Mouse (Mus musculus) stomach, embryonic 16.5 days (tissue): ENCODE data around the gene Ago3. TPM values are rescaled to one million over a fixed set of nuclear protein-coding genes. Genes with fewer than 3 reads are reported as not detected.

Experiments used
- ATAC-seq: fragments of 200-750 bp; cut with Nextera tagmentation; 2 replicates; pipeline ENCODE4 v1.8.0; 2017; ENCODE audit warnings: moderate number of reproducible peaks, moderate TSS enrichment; ENCODE audit not compliant: insufficient read depth, low FRiP score
- H3K27ac ChIP-seq: fragments of 300-500 bp; sonication (generic); 2 replicates; pipeline ENCODE4 v1.5.1; 2014; ENCODE audit warnings: low read length
- H3K27me3 ChIP-seq: fragments of 300-500 bp; sonication (generic); 2 replicates; pipeline ENCODE4 v1.6.1; 2014; ENCODE audit warnings: low read length, control low read depth, mixed read lengths; ENCODE audit not compliant: control insufficient read depth, insufficient read depth
- H3K36me3 ChIP-seq: fragments of 300-500 bp; sonication (generic); 2 replicates; pipeline ENCODE4 v1.6.1; 2014; ENCODE audit warnings: low read length; ENCODE audit not compliant: control insufficient read depth, insufficient read depth
- H3K4me1 ChIP-seq: fragments of 300-500 bp; sonication (generic); 2 replicates; pipeline ENCODE4 v1.6.1; 2014; ENCODE audit warnings: low read length, control low read depth, mixed read lengths; ENCODE audit not compliant: control insufficient read depth, insufficient read depth
- H3K4me2 ChIP-seq: fragments of 300-500 bp; sonication (generic); 2 replicates; pipeline ENCODE4 v1.6.1; 2014; ENCODE audit warnings: low read depth, low read length, mixed read lengths
- H3K4me3 ChIP-seq: fragments of 300-500 bp; sonication (generic); replicated peaks from 2 replicates; pipeline ENCODE4 v1.5.1; 2014; ENCODE audit warnings: mild to moderate bottlenecking, low read length
- H3K9ac ChIP-seq: fragments of 300-500 bp; sonication (generic); 2 replicates; pipeline ENCODE4 v1.6.1; 2014; ENCODE audit warnings: low read length
- H3K9me3 ChIP-seq: fragments of 300-500 bp; sonication (generic); replicated peaks from 2 replicates; pipeline ENCODE4 v1.6.1; 2016; ENCODE audit warnings: low read length, control low read depth; ENCODE audit not compliant: control insufficient read depth
- WGBS: fragments of 180-500 bp; shearing (Covaris S2); extraction: QIAGEN DNeasy Blood & Tissue Kit; methylation state at CpG from one replicate; pipeline ENCODE4 v1.1.7; 2014; 5-methylcytosine and 5-hydroxymethylcytosine counted together
- polyA plus RNA-seq: library from polyadenylated mRNA; unstranded; fragments of >200 nt; fragmentation: Nextera tagmentation; extraction: Ambion mirVana; gene quantifications from 2 replicates; pipeline ENCODE4 v1.2.1, GENCODE M21; 2015

Ago3 gene
- polyA plus RNA-seq, 1 experiment from 2014 or later = 16.4 TPM

DNA sequence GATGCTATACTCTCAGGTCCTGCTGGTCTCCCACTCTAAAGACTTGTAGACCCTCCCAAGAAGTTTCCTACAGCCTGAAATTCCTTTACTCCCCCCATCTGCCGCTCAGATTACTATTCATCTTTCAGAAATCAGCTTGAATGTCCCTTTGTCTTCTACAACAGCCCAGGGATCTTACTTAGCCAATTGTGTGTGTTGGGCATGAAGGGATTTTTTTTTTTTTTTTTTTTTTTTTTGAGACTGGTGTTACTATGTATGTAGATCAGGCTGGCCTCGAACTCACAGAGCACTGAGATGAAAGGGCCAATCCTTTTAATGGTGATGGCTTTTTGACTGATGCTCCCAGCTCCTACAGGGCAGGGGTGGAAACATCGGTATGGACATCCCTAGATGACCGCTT, 133.4 kb downstream of the Ago3 start:
- no peak overlapping the region for H3K27ac ChIP-seq
- no peak overlapping the region for H3K4me2 ChIP-seq
- H3K4me1 ChIP-seq = peaks cover 17% of the 10 kb centered on the region
- ATAC-seq = no peak
- peaks cover 11% of the 10 kb centered on the region for H3K27me3 ChIP-seq
- H3K36me3 ChIP-seq = no peaks in the 10 kb centered on the region
- no peak overlapping the region for H3K4me3 ChIP-seq
- peak overlapping the region; percentile 67; the same call in 1 of the 2 replicates for H3K9ac ChIP-seq
- WGBS = 46% methylated on average over 4 of the region's 4 CpGs
- no peaks in the 10 kb centered on the region for H3K9me3 ChIP-seq

DNA sequence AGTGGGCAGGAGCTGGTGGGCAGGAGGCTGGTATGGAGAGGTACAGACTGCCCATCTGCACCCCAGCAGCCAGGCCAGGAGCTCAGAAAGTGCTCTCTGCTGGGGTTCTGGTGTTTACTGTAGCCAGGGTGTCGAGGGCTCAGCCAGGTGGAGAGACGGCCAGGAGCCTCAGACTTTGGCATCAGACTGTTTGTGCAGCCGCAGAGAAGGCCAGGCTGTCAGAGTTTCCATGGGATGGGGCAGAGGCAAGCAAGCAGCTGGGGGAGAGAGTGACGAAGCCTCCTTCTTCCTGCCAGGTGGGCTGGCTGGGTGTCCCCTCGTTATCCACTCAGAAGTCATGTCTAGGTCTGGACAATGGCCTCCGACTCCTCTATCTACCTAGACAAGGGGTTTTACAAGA, 134.2 kb downstream of the Ago3 start:
- Histone ChIP-seq H3K9ac (no peak overlapping the region), H3K4me3 (no peak overlapping the region), H3K4me1 (peaks cover 12% of the 10 kb centered on the region), H3K36me3 (no peaks in the 10 kb centered on the region), H3K27ac (no peak overlapping the region), H3K27me3 (0 out of 2 replicates have a peak, but pooled peaks cover 3% of the 10 kb centered on the region), H3K4me2 (no peak overlapping the region), H3K9me3 (no peaks in the 10 kb centered on the region)
- ATAC-seq = no peak
- 64% methylated on average over 6 of the region's 6 CpGs for WGBS

DNA sequence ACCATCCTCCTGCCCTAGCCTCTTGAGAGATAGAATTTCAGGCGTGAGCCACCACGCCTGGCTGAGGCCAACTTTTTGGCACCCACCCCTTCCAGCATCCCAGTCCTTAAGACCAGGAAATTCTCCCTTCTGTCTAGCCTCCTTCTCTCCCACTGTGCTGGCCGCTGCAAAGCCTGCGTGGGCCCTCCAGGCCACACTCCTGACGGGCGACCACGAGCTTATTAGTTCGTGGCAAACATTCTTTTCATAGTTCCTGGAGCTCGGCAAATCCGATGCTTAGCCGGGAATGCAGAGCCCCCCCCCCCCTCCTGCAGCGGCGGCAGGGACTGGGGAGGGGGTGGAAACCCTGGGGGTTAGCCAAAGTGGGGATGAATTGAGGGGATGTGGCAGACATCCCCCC, 138.2 kb downstream of the Ago3 start:
- Histone ChIP-seq H3K27me3 (peaks cover 3% of the 10 kb centered on the region; the same call in 1 of the 2 replicates), H3K4me2 (no peak overlapping the region), H3K4me1 (peaks cover 13% of the 10 kb centered on the region), H3K36me3 (no peaks in the 10 kb centered on the region), H3K9me3 (no peaks in the 10 kb centered on the region), H3K4me3 (no peak overlapping the region), H3K9ac (no peak overlapping the region; the same call in 1 of the 2 replicates), H3K27ac (no peak overlapping the region)
- no peak for ATAC-seq
- 13% methylated on average over 13 of the region's 13 CpGs for WGBS

DNA sequence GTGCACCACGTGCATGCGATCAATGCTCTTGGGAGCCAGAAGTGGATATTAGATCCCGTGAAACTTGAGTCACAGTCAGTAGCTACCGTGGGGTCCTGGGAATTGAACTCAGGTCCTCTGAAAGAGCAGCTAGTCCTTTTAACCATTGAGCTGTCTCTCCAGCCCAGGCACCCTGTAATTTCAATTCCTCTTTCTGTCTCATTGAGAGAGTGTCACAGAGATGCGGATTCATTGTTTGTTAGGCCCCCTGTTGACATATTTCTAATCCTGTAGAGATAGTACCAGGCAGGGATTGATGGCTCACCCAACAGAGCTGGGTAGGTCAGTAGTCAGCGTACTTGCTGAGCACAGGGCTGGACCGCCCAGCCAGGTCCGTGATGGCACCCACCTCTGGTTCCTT, 139.0 kb downstream of the Ago3 start:
- H3K4me2 ChIP-seq = no peak overlapping the region
- peaks cover 9% of the 10 kb centered on the region; the same call in 1 of the 2 replicates for H3K27me3 ChIP-seq
- H3K9ac ChIP-seq = no peak overlapping the region
- WGBS = 84% methylated on average over 8 of the region's 8 CpGs
- H3K9me3 ChIP-seq = no peaks in the 10 kb centered on the region
- H3K36me3 ChIP-seq = no peaks in the 10 kb centered on the region
- H3K4me3 ChIP-seq = no peak overlapping the region
- peaks cover 13% of the 10 kb centered on the region for H3K4me1 ChIP-seq
- no peak overlapping the region for H3K27ac ChIP-seq
- no peak for ATAC-seq

DNA sequence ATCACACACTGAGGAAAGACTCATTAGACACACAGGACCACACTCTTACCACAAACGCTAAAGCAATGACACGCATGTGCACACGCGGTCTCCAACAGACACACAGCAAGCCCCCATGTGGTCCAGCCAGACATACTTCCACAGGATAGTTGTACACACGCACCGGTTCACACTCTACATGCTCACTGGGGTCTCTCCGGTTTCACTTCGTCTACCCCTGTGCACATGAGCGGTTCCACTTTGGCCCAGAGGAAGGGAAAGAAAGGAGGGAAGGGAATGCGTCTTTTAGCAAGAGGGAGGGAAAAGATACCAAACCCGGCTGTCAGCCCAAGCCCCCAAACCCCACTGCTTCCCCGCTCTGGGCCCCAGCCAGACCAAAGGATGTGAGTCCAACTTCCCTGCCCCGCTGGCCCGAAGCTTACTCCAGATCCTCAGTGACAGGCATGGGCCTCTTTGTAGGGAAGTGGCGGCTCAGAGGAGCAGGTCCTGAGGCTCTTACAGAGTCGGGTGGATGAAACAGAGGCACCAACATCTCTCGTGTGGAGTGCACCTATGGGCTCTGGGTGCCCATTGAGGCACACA, 141.2 kb downstream of the Ago3 start:
- H3K4me2 ChIP-seq = peak overlapping the region; percentile 67
- H3K27ac ChIP-seq = peak overlapping the region; percentile 40
- 27% methylated on average over 17 of the region's 17 CpGs for WGBS
- H3K9me3 ChIP-seq = no peaks in the 10 kb centered on the region
- peaks cover 13% of the 10 kb centered on the region for H3K4me1 ChIP-seq
- H3K9ac ChIP-seq = peak overlapping the region; percentile 28; the same call in 1 of the 2 replicates
- H3K27me3 ChIP-seq = peaks cover 9% of the 10 kb centered on the region; the same call in 1 of the 2 replicates
- H3K4me3 ChIP-seq = peak overlapping the region; percentile 18
- no peaks in the 10 kb centered on the region for H3K36me3 ChIP-seq
- peak; percentile 5; the same call in 1 of the 2 replicates for ATAC-seq

DNA sequence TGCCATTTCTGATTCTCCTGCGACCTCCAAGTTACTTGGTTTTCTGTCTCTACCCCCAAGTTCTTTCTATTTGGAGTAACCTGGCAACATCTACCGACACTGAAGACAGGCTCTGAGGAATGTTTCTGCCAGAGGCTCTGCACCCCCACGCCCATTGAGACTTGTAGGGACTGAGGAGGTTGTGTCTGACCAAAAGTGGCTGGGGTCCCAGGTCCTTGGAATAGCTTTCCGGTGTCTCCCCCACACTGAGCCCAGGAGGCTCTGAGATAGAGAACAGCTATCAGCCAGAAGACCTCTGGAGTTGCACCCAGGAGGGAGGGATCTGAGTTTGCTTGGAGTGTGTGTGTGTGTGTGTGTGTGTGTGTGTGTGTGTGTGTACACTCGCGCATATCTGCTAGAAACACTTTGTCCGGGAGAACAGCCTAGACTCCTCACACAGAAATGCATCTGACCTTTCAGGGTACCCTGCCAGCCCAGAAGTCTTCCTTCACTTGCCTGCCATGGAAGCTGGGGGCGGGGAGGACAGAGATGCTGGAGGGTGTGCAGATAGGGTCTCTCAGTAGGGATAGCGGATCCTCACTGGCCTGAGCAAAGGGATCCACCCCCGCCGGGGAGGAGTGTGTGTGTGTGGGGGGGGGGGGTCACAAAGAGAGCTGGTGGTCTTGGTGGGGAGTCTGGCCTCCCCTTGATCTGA, 141.9 kb downstream of the Ago3 start:
- H3K36me3 ChIP-seq = no peaks in the 10 kb centered on the region
- H3K27me3 ChIP-seq = peaks cover 9% of the 10 kb centered on the region; the same call in 1 of the 2 replicates
- H3K4me2 ChIP-seq = peak overlapping the region; percentile 67
- H3K9me3 ChIP-seq = no peaks in the 10 kb centered on the region
- peak overlapping the region; percentile 75; the same call in 1 of the 2 replicates for H3K9ac ChIP-seq
- peaks cover 13% of the 10 kb centered on the region for H3K4me1 ChIP-seq
- 28% methylated on average over 11 of the region's 11 CpGs for WGBS
- peak overlapping the region; percentile 52 for H3K4me3 ChIP-seq
- peak; percentile 6; the same call in 1 of the 2 replicates for ATAC-seq
- peak overlapping the region; percentile 40 for H3K27ac ChIP-seq

DNA sequence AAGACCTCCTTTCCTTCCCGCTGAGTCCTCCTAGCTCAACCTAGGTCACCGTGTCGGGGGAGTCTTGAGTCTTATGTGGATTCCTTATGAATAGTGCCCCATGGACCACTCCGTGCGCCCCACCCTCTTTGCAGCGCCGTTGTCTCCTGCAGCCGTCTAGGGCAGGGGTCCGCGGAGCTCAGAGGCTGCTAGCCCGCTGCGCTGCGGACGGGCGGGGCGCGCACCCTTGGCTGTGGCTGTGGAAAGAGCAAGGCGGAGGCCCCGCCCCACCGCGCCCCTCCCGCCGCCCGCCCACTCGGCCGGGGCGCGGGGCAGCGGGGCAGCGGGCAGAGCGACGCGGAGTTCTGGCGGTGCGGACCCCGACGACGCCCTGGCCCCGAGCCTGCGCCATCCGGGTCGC, 142.9 kb downstream of the Ago3 start, which contains the start of gene Col8a2:
Gene Col8a2, plus strand, starts transcription at position 302 of the 400 bp plus-strand sequence.
- H3K9ac ChIP-seq = peak within 1 kb of the TSS; percentile 75
- no peaks in the 10 kb centered on the region for H3K36me3 ChIP-seq
- no peaks in the 10 kb centered on the region for H3K9me3 ChIP-seq
- 2% methylated on average over 42 of the region's 42 CpGs for WGBS
- peak within 1 kb of the TSS; percentile 52 for H3K4me3 ChIP-seq
- peak within 1 kb of the TSS; percentile 67 for H3K4me2 ChIP-seq
- peak; percentile 66 for ATAC-seq
- H3K27ac ChIP-seq = peak within 1 kb of the TSS; percentile 56; the same call in 1 of the 2 replicates
- peaks cover 13% of the 10 kb centered on the region for H3K4me1 ChIP-seq
- peaks cover 9% of the 10 kb centered on the region; the same call in 1 of the 2 replicates for H3K27me3 ChIP-seq

DNA sequence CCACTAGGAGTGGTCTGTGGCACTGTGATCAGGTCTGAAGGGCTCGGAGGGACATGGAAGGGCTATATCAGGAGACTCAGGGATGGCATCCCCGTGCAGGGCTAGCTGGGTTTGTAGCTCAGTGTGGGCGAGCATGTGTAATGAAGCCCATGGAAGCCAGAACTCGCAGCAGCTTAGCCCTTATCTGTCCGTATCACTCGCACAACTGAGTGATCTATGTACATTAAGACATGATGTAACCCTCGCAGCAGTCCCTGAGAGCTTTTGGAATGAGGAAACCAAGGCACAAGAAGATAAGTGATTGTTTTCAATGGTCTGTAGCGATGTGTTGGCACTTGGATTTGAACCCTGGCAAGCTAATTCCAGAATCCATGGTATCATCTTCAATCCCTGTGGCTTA, 145.8 kb downstream of the Ago3 start:
- Histone ChIP-seq H3K4me3 (no peak overlapping the region), H3K4me2 (no peak overlapping the region), H3K9ac (no peak overlapping the region), H3K27ac (no peak overlapping the region), H3K27me3 (peaks cover 9% of the 10 kb centered on the region; the same call in 1 of the 2 replicates), H3K4me1 (peaks cover 12% of the 10 kb centered on the region), H3K36me3 (no peaks in the 10 kb centered on the region), H3K9me3 (no peaks in the 10 kb centered on the region)
- no peak for ATAC-seq
- WGBS = 78% methylated on average over 8 of the region's 8 CpGs

DNA sequence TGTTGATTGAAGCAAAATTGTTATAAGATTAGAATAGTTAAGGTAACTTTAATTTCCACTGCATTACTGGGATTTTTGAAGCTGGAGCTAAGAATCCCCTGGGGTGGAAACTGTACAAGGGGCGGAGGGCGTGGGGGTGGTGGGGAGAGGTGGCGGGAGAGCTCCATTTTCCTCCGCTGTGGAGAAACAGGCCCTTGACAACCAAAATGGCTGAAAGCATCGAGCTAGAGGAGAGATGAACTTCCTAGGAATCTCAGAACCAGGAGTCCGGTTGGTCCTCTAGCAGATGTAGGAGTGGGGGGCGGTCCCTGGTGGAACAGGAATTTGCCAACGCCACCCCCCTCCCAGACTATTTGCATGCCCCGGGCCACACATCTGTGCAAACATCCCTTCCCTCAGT, 147.7 kb downstream of the Ago3 start:
- WGBS = 61% methylated on average over 9 of the region's 9 CpGs
- no peak for ATAC-seq
- Histone ChIP-seq H3K9me3 (no peaks in the 10 kb centered on the region), H3K36me3 (no peaks in the 10 kb centered on the region), H3K27me3 (peaks cover 9% of the 10 kb centered on the region; the same call in 1 of the 2 replicates), H3K4me3 (no peak overlapping the region), H3K9ac (no peak overlapping the region), H3K4me2 (no peak overlapping the region), H3K27ac (no peak overlapping the region), H3K4me1 (peaks cover 5% of the 10 kb centered on the region)
